Mouse (Mus musculus) liver, embryonic 16.5 days (tissue): Measurements from ENCODE around the gene Mreg. TPM values are rescaled to one million over a fixed set of nuclear protein-coding genes. Genes with fewer than 3 reads are reported as not detected.

Experiments used
- ATAC-seq: fragments of 200-750 bp; cut with Nextera tagmentation; 2 replicates; pipeline ENCODE4 v1.8.0; 2017; ENCODE audit warnings: low read depth, mild to moderate bottlenecking, moderate number of reproducible peaks, moderate library complexity
- H3K27ac ChIP-seq: fragments of 300-500 bp; sonication (generic); 2 replicates; pipeline ENCODE4 v1.5.1; 2014; ENCODE audit warnings: mild to moderate bottlenecking, low read length
- H3K27me3 ChIP-seq: fragments of 300-500 bp; sonication (generic); 2 replicates; pipeline ENCODE4 v1.6.1; 2014; ENCODE audit warnings: low read depth, low read length, mixed read lengths; ENCODE audit not compliant: control insufficient read depth, insufficient read depth
- H3K36me3 ChIP-seq: fragments of 300-500 bp; sonication (generic); 2 replicates; pipeline ENCODE4 v1.6.1; 2014; ENCODE audit warnings: mild to moderate bottlenecking; ENCODE audit not compliant: control insufficient read depth, insufficient read depth
- H3K4me1 ChIP-seq: fragments of 300-500 bp; sonication (generic); 2 replicates; pipeline ENCODE4 v1.6.1; 2014; ENCODE audit warnings: low read depth, low read length, mixed read lengths; ENCODE audit not compliant: control insufficient read depth
- H3K4me2 ChIP-seq: fragments of 300-500 bp; sonication (generic); 2 replicates; pipeline ENCODE4 v1.6.1; 2014; ENCODE audit warnings: low read depth, low read length, mixed read lengths
- H3K4me3 ChIP-seq: fragments of 300-500 bp; sonication (generic); 2 replicates; pipeline ENCODE4 v1.5.1; 2014; ENCODE audit warnings: low read depth, mild to moderate bottlenecking, low read length
- H3K9ac ChIP-seq: fragments of 300-500 bp; sonication (generic); 2 replicates; pipeline ENCODE4 v1.6.1; 2014; ENCODE audit warnings: low read depth, low read length
- H3K9me3 ChIP-seq: fragments of 300-500 bp; sonication (generic); replicated peaks from 2 replicates; pipeline ENCODE4 v1.6.1; 2016; ENCODE audit warnings: low read length; ENCODE audit not compliant: control insufficient read depth
- WGBS: fragments of 180-500 bp; shearing (Covaris S2); extraction: QIAGEN DNeasy Blood & Tissue Kit; methylation state at CpG from one replicate; pipeline ENCODE4 v1.1.7; 2014; ENCODE audit not compliant: insufficient replicate concordance; 5-methylcytosine and 5-hydroxymethylcytosine counted together
- polyA plus RNA-seq: library from polyadenylated mRNA; unstranded; fragments of >200 nt; fragmentation: Nextera tagmentation; extraction: Ambion mirVana; gene quantifications from 2 replicates; pipeline ENCODE4 v1.2.1, GENCODE M21; 2015

The Mreg gene
- polyA plus RNA-seq, 1 experiment from 2014 or later, result 8.0 TPM

DNA sequence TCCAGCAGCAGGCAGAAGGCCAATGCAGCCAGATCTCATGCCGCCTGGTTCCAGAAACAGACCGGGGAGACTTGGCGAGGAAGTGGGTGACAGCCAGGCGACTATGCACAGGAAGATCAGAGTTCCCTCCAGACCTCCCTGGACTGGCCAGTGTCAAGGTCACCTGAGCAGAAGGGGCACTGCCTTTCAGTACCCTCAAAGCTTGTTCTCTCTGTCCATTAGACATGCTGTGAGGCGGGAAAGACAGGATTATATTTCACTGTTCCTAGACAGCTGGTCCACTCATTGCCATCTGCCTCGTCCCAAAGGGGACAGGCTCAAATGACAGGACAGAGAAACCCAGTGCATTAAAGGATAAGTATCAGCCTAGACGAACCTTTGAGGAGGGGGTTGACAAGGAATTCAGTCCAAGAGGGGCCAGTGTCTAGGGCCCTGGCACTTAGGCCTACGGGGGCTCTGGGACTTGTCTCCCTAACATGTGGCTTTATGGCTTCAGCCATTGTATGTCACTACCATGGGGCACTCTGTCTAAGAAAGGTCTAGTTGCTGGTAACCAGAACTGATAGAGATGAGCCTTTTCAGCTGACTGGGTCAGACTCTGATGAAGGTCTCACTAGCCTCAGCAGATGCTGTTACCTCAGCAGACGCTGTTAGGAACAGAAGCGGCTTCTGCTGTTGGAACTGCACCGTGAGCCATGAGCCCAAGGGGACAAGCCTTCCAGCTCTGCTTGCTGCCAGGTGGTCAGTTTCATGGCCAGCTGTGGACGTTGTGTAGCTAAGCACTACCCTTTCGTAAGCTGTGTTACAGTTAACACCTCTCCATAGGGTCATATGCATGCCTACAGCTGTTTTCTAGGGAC lies 40.9 kb downstream of the Mreg start:
- Histone ChIP-seq H3K36me3 (no peaks in the 10 kb centered on the region), H3K27me3 (no peaks in the 10 kb centered on the region), H3K27ac (no peak overlapping the region), H3K9me3 (no peaks in the 10 kb centered on the region), H3K4me1 (no peaks in the 10 kb centered on the region; the same call in 1 of the 2 replicates), H3K9ac (no peak overlapping the region), H3K4me2 (no peak overlapping the region), H3K4me3 (no peak overlapping the region)
- WGBS, result 63% methylated on average over 13 of the region's 13 CpGs
- ATAC-seq, result no peak

DNA sequence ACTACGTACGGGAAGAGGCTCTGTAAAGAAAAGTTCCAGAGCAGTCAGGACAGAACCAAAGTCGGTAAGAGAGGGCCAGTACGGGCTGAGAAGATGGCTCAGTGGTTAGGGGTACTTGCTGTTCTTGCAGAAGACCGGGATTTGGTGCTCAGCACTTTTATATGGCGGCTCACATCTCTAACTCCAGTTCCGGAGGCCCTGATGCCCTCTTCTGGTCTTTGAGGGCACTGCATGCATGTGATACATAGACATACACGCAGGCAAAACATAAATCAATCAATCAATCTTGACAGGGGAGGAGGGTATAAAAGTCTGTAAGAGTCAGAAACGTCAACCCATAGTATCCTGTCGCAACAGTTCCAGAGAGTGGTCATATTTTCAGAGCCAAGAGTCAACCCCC lies 45.1 kb downstream of the Mreg start:
- 74% methylated on average over 10 of the region's 10 CpGs for WGBS

DNA sequence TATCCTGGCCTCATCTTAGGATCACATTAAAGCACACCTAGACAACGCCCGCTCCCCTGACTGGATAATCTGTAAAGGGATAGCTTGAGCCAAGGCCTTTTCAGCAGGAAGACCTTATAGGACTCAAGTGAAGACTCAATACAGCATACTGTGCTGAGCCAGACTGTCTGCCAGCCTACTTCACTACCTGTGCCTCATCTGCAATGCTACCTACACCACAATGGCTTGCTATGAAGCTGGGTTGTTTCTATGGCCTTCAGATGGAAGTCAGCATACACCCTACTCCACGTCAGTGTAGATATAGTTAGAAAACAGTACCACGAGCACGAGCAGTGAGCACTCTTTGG lies 45.7 kb downstream of the Mreg start:
- no peaks in the 10 kb centered on the region for H3K4me1 ChIP-seq
- no peak overlapping the region for H3K27ac ChIP-seq
- H3K9me3 ChIP-seq, result no peaks in the 10 kb centered on the region
- H3K4me2 ChIP-seq, result no peak overlapping the region
- H3K9ac ChIP-seq, result no peak overlapping the region
- no peak for ATAC-seq
- 77% methylated on average over 5 of the region's 5 CpGs for WGBS
- no peak overlapping the region for H3K4me3 ChIP-seq
- no peaks in the 10 kb centered on the region for H3K36me3 ChIP-seq
- no peaks in the 10 kb centered on the region for H3K27me3 ChIP-seq

More for the DNA sequence above, 45.1 kb downstream of the Mreg start:
- no peak overlapping the region for H3K9ac ChIP-seq
- no peak for ATAC-seq
- H3K9me3 ChIP-seq, result no peaks in the 10 kb centered on the region
- no peak overlapping the region for H3K4me3 ChIP-seq
- H3K4me1 ChIP-seq, result no peaks in the 10 kb centered on the region
- H3K27me3 ChIP-seq, result no peaks in the 10 kb centered on the region
- H3K36me3 ChIP-seq, result no peaks in the 10 kb centered on the region
- no peak overlapping the region for H3K27ac ChIP-seq
- H3K4me2 ChIP-seq, result no peak overlapping the region

DNA sequence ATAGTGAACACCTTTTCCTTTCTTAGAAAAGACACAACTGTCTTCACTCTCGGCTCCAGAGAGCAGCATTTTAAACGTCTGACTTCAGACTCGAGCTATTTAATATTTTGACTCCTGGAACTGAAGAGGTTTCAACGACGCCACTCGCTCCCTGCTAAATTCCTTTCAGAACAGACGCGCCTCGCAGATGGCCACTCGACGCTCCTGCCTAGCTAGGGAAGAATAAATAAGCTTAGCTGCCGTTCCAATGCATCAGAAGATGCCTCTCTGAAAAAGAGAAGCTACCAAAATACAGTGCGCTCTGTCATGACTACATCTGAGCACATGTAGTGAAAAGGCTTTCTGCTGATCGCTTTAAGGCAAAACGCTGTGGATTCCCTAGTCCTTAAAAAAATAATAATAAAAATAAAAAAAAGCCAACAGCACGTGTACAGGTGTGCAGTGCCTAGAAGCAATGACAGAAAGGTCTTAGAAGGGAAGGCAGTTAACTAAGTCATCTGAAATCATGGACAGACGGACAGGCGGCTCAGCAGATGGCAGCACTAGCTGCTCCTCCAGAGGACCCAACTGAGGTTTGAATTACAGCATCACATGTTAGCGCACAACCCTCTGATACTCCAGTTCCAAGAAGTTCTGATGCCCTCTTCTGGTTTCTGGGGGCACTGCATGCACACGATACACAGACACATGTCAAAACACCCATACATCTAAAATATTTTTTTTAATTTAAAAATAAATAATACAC lies 46.2 kb downstream of the Mreg start:
- Histone ChIP-seq H3K4me3 (no peak overlapping the region), H3K27me3 (no peaks in the 10 kb centered on the region), H3K9me3 (no peaks in the 10 kb centered on the region), H3K4me1 (no peaks in the 10 kb centered on the region), H3K4me2 (no peak overlapping the region), H3K36me3 (no peaks in the 10 kb centered on the region), H3K9ac (no peak overlapping the region), H3K27ac (no peak overlapping the region)
- ATAC-seq, result no peak
- WGBS, result 79% methylated on average over 20 of the region's 20 CpGs

DNA sequence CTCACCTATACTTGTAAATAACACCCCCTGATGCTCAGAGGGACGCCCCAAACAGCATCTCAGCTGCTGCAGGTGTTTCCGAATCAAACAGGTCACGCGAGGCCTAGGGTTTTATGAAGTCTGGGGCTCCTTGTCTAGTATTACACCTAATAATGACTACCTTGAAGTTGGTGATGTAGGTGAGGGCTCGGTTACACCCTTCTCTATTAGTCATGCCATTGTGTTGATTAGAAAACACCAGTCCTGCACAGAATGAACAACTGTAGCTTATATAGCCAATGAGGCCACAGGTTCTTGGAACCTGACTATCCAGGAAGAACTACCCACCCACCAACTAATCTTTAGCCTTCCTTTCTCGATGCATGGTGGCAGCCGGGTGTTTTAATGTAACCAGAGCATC lies 51.8 kb downstream of the Mreg start:
- Histone ChIP-seq H3K4me1 (no peaks in the 10 kb centered on the region), H3K27ac (no peak overlapping the region), H3K4me2 (no peak overlapping the region), H3K4me3 (no peak overlapping the region), H3K27me3 (no peaks in the 10 kb centered on the region), H3K36me3 (no peaks in the 10 kb centered on the region), H3K9me3 (no peaks in the 10 kb centered on the region), H3K9ac (no peak overlapping the region)
- WGBS, result 70% methylated on average over 7 of the region's 7 CpGs
- no peak for ATAC-seq

DNA sequence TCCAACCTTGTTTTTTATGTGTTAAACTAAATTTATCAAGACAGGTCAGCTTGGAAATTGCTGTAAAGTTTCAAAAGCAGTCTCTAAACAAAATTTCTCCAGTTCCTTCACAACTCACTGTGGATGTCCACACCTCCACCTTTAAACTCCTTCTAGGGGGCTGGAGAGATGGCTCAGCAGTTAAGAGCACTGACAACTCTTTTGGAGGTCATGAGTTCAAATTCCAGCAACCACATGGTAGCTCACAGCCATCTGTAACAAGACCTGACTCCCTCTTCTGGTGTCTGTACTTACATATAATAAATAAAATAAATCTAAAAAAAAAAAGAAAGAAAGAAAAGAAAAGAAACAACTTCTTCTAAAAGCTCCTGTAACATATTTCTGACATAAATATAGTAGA lies 67.1 kb downstream of the Mreg start:
- Histone ChIP-seq H3K4me1 (no peaks in the 10 kb centered on the region), H3K9me3 (no peaks in the 10 kb centered on the region), H3K27ac (no peak overlapping the region), H3K4me2 (no peak overlapping the region), H3K9ac (no peak overlapping the region), H3K27me3 (no peaks in the 10 kb centered on the region), H3K4me3 (no peak overlapping the region), H3K36me3 (no peaks in the 10 kb centered on the region)
- ATAC-seq, result no peak

DNA sequence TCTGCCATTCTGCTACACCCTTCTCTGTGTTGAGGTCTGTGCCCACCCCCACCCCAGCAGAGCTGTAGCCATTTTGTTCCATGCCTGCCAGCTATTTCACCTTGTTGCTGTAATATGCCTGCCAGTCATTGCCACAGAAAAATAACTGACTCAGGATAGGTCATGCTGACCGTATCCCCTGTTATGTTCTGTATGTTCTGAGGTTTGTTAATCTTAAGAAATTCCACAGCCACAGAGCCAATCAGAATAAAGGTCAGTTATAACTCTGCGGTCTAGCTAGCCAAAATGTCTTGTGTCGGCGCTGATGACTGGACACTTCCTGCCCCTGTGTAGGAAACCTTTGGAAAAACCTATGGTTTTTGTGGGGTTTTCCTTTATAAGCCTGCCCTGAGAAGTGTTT lies 67.7 kb downstream of the Mreg start:
- H3K4me1 ChIP-seq, result no peaks in the 10 kb centered on the region
- H3K4me3 ChIP-seq, result no peak overlapping the region
- 67% methylated on average over 4 of the region's 4 CpGs for whole genome bisulfite sequencing
- H3K27ac ChIP-seq, result no peak overlapping the region
- H3K27me3 ChIP-seq, result no peaks in the 10 kb centered on the region
- H3K9me3 ChIP-seq, result no peaks in the 10 kb centered on the region
- no peak for ATAC-seq
- H3K4me2 ChIP-seq, result no peak overlapping the region
- no peaks in the 10 kb centered on the region for H3K36me3 ChIP-seq
- H3K9ac ChIP-seq, result no peak overlapping the region

DNA sequence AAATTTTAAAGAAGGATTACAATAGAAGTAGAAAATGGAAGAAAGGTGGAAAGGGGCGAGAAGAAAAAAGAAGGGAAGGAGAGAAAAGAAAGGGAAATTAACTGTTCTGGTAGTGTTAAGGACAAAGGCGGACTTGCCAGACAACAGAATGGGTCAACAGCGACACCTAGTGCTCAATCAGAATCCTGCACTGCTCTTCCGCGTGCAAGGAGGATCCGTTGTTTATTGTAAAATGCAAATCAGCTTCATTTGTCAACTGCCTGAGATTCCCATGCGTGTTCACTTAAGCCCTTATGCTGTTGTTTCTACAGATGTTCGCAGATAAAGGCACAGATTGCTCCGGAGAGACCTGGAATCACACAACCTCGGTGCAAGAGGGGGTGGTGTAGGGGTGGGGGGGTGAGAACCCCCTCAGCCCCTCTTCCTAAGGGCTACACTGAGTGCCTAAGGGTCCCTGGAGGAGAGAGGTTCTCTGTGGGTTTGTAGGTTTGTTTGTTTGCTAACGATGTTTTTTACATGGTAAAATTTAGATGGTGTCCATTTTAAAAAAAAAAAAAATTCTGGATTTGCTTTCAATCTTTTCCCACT lies 70.1 kb downstream of the Mreg start:
- no peak overlapping the region for H3K9ac ChIP-seq
- H3K27me3 ChIP-seq, result no peaks in the 10 kb centered on the region
- H3K27ac ChIP-seq, result no peak overlapping the region
- WGBS, result 5% methylated on average over 11 of the region's 11 CpGs
- H3K4me3 ChIP-seq, result no peak overlapping the region
- no peaks in the 10 kb centered on the region for H3K4me1 ChIP-seq
- H3K36me3 ChIP-seq, result no peaks in the 10 kb centered on the region
- H3K9me3 ChIP-seq, result no peaks in the 10 kb centered on the region
- peak overlapping the region; percentile 30; the same call in 1 of the 2 replicates for H3K4me2 ChIP-seq
- ATAC-seq, result no peak

DNA sequence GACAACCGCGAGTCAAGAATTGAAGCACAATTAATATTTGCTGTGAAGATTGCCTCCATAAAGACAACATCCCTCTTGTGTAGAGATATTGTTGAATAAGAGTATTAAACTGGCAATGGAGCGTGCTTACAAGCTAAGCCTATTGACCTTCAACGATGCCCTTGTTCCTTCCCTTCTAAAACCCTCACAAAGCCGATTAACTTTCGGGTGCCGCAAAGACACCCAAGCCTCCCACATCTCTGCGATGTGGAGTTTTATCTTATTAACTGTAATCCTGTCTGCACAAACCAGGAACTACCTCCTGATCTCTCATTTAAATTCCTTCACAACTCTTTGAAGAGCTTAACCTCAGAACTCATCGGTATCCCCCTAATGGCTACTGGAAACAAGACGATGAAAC lies 76.0 kb downstream of the Mreg start:
- Histone ChIP-seq H3K9ac (no peak overlapping the region), H3K36me3 (no peaks in the 10 kb centered on the region), H3K4me2 (no peak overlapping the region), H3K27ac (no peak overlapping the region), H3K9me3 (no peaks in the 10 kb centered on the region), H3K4me1 (no peaks in the 10 kb centered on the region), H3K27me3 (no peaks in the 10 kb centered on the region), H3K4me3 (no peak overlapping the region)
- no peak for ATAC-seq
- 82% methylated on average over 10 of the region's 10 CpGs for WGBS
